8 mouse cellular contexts compared by ENCODE assay signal in the genomic region with DNA sequence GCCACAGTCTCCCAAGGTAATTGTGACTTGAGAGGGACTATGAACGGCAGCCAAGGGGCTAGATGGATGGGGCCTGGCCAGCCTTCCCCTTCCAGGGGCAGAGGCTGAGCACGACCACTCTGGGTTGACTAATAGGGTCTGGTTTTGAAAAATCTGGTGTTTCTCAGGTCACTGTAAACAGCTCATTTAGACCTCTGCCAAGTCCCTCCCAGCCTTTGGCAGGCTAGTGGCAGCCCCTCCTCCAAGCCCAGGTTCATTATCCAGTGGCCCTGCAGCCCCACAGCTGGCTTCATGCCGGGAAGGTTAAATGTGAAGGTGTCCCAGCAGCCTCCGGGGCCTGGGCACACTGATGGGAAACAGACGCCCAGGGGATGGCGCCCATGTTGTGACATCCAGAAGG.
A peak's percentile ranks its signal among the peaks of the same experiment; 100 is the strongest.
DNase-seq lines count a peak whose midpoint lies in the region; ATAC-seq lines count a peak whose summit lies in the region.
"Had no signal": no experiment of that assay in that cellular context is flagged by ENCODE, and none has a peak within 500 bp of the region (broad histone marks: within the 10 kb centered on the region; RNA-seq: fewer than 3 reads in every experiment).

No protein-coding gene starts in this region.

- H3K4me1 ChIP-seq in forebrain, embryonic 14.5 days (ENCODE audit: control insufficient read depth, insufficient read depth, low read length) = peaks cover 16% of the 10 kb centered on the region
- peaks cover 70% of the 10 kb centered on the region for H3K4me1 ChIP-seq in limb, embryonic 10.5 days
- H3K4me1 ChIP-seq: stomach, embryonic 15.5 days had no signal

- no peak overlapping the region for H3K4me3 ChIP-seq in forebrain, embryonic 14.5 days (ENCODE audit: low read depth, low read length)
- H3K4me3 ChIP-seq in limb, embryonic 10.5 days = no peak overlapping the region
- H3K4me3 ChIP-seq: stomach, embryonic 15.5 days had no signal

- peak; percentile 88 for ATAC-seq in forebrain, embryonic 14.5 days

- no peak overlapping the region for H3K9ac ChIP-seq in forebrain, embryonic 14.5 days (ENCODE audit: low read length)
- H3K9ac ChIP-seq: stomach, embryonic 15.5 days had no signal

- DNase-seq in 3T3-L1 (ENCODE audit: low read depth, low spot score) (peak; percentile 3), MN1 (ENCODE audit: low spot score) (peak; percentile 94)
- DNase-seq in forebrain, embryonic 14.5 days (ENCODE audit: low spot score) = peak; percentile 88
- DNase-seq in limb, embryonic 10.5 days (ENCODE audit: low spot score) = peak; percentile 90
- DNase-seq in frontal cortex, adult 2 months (ENCODE audit: extremely low spot score in 1 of 2, low spot score in 1 of 2) = no peak
- no peak for DNase-seq in B cell, adult 2 months
- DNase-seq in layer of hippocampus, adult 11-12 months (ENCODE audit: low spot score) = no peak

- 11% methylated on average over 6 of the region's 6 CpGs for WGBS in forebrain, embryonic 14.5 days
- 10% methylated on average over 6 of the region's 6 CpGs for WGBS in limb, embryonic 10.5 days

- H3K27ac ChIP-seq in forebrain, embryonic 14.5 days (ENCODE audit: low read depth, low read length) = no peak overlapping the region
- peak overlapping the region; percentile 47 for H3K27ac ChIP-seq in limb, embryonic 10.5 days
- H3K27ac ChIP-seq: stomach, embryonic 15.5 days had no signal

- H3K27me3 ChIP-seq in forebrain, embryonic 14.5 days (replicated peaks; ENCODE audit: control insufficient read depth, insufficient read depth, low read length) = peaks cover 20% of the 10 kb centered on the region; the same call in 1 of the 2 replicates
- H3K27me3 ChIP-seq in limb, embryonic 10.5 days (ENCODE audit: low read depth, poor library complexity, severe bottlenecking) = peaks cover 43% of the 10 kb centered on the region

- H3K4me2 ChIP-seq in forebrain, embryonic 14.5 days (ENCODE audit: low read length) = no peak overlapping the region
- H3K4me2 ChIP-seq: stomach, embryonic 15.5 days had no signal

- no peaks in the 10 kb centered on the region for H3K36me3 ChIP-seq in forebrain, embryonic 14.5 days (ENCODE audit: control insufficient read depth, insufficient read depth, low read length)
- peaks cover 47% of the 10 kb centered on the region for H3K36me3 ChIP-seq in limb, embryonic 10.5 days
- H3K36me3 ChIP-seq: stomach, embryonic 15.5 days had no signal

- H3K9me3 ChIP-seq in forebrain, embryonic 14.5 days (replicated peaks; ENCODE audit: control insufficient read depth, low read length) = no peaks in the 10 kb centered on the region
- H3K9me3 ChIP-seq in limb, embryonic 10.5 days (replicated peaks) = no peaks in the 10 kb centered on the region
- H3K9me3 ChIP-seq: stomach, embryonic 15.5 days had no signal

Comparison
In these comparisons a context has a peak if more than half of its experiments do, and no peak if none do; other contexts are left out.
1. DNase-seq: peak in 3T3-L1 (single experiment), MN1 (single experiment), forebrain, embryonic 14.5 days (single experiment) and limb, embryonic 10.5 days (single experiment); none in frontal cortex, adult 2 months (0 of 2), B cell, adult 2 months (0 of 2) and layer of hippocampus, adult 11-12 months (single experiment).